ENCODE assay signal across 24 mouse cellular contexts in genomic region chr2:181277866-181278265, GRCm38 (mm10). TPM values are rescaled to one million over a fixed set of nuclear protein-coding genes. Genes with fewer than 3 reads are reported as not detected.
A peak's percentile ranks its signal among the peaks of the same experiment; 100 is the strongest.
DNase-seq lines count a peak whose midpoint lies in the region; ATAC-seq lines count a peak whose summit lies in the region.
"Had no signal": no experiment of that assay in that cellular context is flagged by ENCODE, and none has a peak within 500 bp of the region (broad histone marks: within the 10 kb centered on the region; RNA-seq: fewer than 3 reads in every experiment).

No protein-coding gene starts in this region.

- no peak overlapping the region for H3K27ac ChIP-seq in liver, embryonic 11.5 days (ENCODE audit: low read depth, low read length)
- no peak overlapping the region for H3K27ac ChIP-seq in liver, embryonic 15.5 days (replicated peaks)
- no peak overlapping the region for H3K27ac ChIP-seq in kidney, embryonic 15.5 days
- H3K27ac ChIP-seq: embryonic facial prominence, embryonic 12.5 days; gastrocnemius, adult 2 months; heart, embryonic 10.5 days; heart, embryonic 15.5 days; hindbrain, embryonic 15.5 days had no signal

- H3K9me3 ChIP-seq in liver, embryonic 11.5 days (ENCODE audit: control insufficient read depth, low read length), result no peaks in the 10 kb centered on the region
- no peaks in the 10 kb centered on the region for H3K9me3 ChIP-seq in liver, embryonic 15.5 days (replicated peaks)
- H3K9me3 ChIP-seq in kidney, embryonic 15.5 days (replicated peaks), result no peaks in the 10 kb centered on the region
- H3K9me3 ChIP-seq: embryonic facial prominence, embryonic 12.5 days; heart, embryonic 10.5 days; heart, embryonic 15.5 days; hindbrain, embryonic 15.5 days had no signal

- no peak overlapping the region for H3K4me2 ChIP-seq in liver, embryonic 11.5 days
- H3K4me2 ChIP-seq in liver, embryonic 15.5 days, result no peak overlapping the region
- H3K4me2 ChIP-seq in kidney, embryonic 15.5 days, result no peak overlapping the region
- H3K4me2 ChIP-seq: embryonic facial prominence, embryonic 12.5 days; heart, embryonic 15.5 days; hindbrain, embryonic 15.5 days had no signal

- no peak overlapping the region for H3K9ac ChIP-seq in liver, embryonic 11.5 days (ENCODE audit: low read depth, low read length)
- H3K9ac ChIP-seq in liver, embryonic 15.5 days, result no peak overlapping the region
- no peak overlapping the region for H3K9ac ChIP-seq in kidney, embryonic 15.5 days
- H3K9ac ChIP-seq: embryonic facial prominence, embryonic 12.5 days; heart, embryonic 15.5 days; hindbrain, embryonic 15.5 days had no signal

- H3K4me3 ChIP-seq in liver, embryonic 11.5 days (ENCODE audit: low read depth, low read length), result no peak overlapping the region
- H3K4me3 ChIP-seq in liver, embryonic 15.5 days (replicated peaks), result no peak overlapping the region
- no peak overlapping the region for H3K4me3 ChIP-seq in kidney, embryonic 15.5 days (replicated peaks)
- H3K4me3 ChIP-seq: embryonic facial prominence, embryonic 12.5 days; gastrocnemius, adult 2 months; heart, embryonic 10.5 days; heart, embryonic 15.5 days; hindbrain, embryonic 15.5 days had no signal

- H3K27me3 ChIP-seq in liver, embryonic 11.5 days (replicated peaks; ENCODE audit: control insufficient read depth, insufficient read depth, low read length), result no peaks in the 10 kb centered on the region
- H3K27me3 ChIP-seq in liver, embryonic 15.5 days, result no peaks in the 10 kb centered on the region
- no peaks in the 10 kb centered on the region for H3K27me3 ChIP-seq in kidney, embryonic 15.5 days
- H3K27me3 ChIP-seq: embryonic facial prominence, embryonic 12.5 days; heart, embryonic 15.5 days; hindbrain, embryonic 15.5 days had no signal

- no peaks in the 10 kb centered on the region for H3K4me1 ChIP-seq in liver, embryonic 11.5 days (replicated peaks; ENCODE audit: control insufficient read depth, insufficient read depth, low read length)
- peaks cover 13% of the 10 kb centered on the region for H3K4me1 ChIP-seq in liver, embryonic 15.5 days (replicated peaks)
- H3K4me1 ChIP-seq in kidney, embryonic 15.5 days, result no peaks in the 10 kb centered on the region
- H3K4me1 ChIP-seq: embryonic facial prominence, embryonic 12.5 days; heart, embryonic 10.5 days; heart, embryonic 15.5 days; hindbrain, embryonic 15.5 days had no signal

- WGBS in liver, embryonic 11.5 days, result 69% methylated on average over 3 of the region's 3 CpGs
- 59% methylated on average over 3 of the region's 3 CpGs for WGBS in liver, embryonic 15.5 days (ENCODE audit: insufficient replicate concordance)
- whole genome bisulfite sequencing in kidney, embryonic 15.5 days, result 74% methylated on average over 3 of the region's 3 CpGs

- peak; percentile 53 for ATAC-seq in liver, embryonic 11.5 days (replicated peaks; ENCODE audit: low FRiP score)
- ATAC-seq in liver, embryonic 15.5 days (ENCODE audit: insufficient read depth), result 0 out of 2 replicates have a peak, but pooled peaks have one; percentile 58
- ATAC-seq in kidney, embryonic 15.5 days (replicated peaks; ENCODE audit: low FRiP score), result no peak
- ATAC-seq in frontal cortex, adult (ENCODE audit: low TSS enrichment), result no peak
- ATAC-seq: forebrain, embryonic 16.5 days had no signal

- DNase-seq in lung, postnatal 36 days, result peak; percentile 8
- DNase-seq in lung, postnatal 25 days (ENCODE audit: low spot score), result no peak
- DNase-seq in liver, embryonic 11.5 days (ENCODE audit: low spot score), result no peak
- no peak for DNase-seq in right cerebral cortex, adult 2 months (ENCODE audit: low spot score in 2 of 2)
- DNase-seq: adrenal gland, postnatal 10 days; B cell, adult 2 months; cerebellum, adult 11 months; cerebellum, adult 8-10 months; cerebellum, postnatal 25 days; gastrocnemius, adult 2 months; gastrocnemius, postnatal 25 days; heart, adult 18-20 months; heart, postnatal 14 days had no signal

- peaks cover 9% of the 10 kb centered on the region for H3K36me3 ChIP-seq in liver, embryonic 11.5 days (ENCODE audit: control insufficient read depth, insufficient read depth, low read length)
- peaks cover 70% of the 10 kb centered on the region for H3K36me3 ChIP-seq in liver, embryonic 15.5 days (replicated peaks)
- peaks cover 72% of the 10 kb centered on the region for H3K36me3 ChIP-seq in kidney, embryonic 15.5 days

RNA-seq across cellular contexts. Expression of gene Gmeb2, which starts 10.0 kb away (rescaled TPM):
- 14.7 and 16.4 TPM in 2 replicates for polyA plus RNA-seq in liver, embryonic 11.5 days (2014; fragmentation: Nextera tagmentation; extraction: Ambion mirVana)
- polyA plus RNA-seq in liver, embryonic 15.5 days (2015; fragmentation: Nextera tagmentation; extraction: Ambion mirVana), result 9.6 and 10.8 TPM in 2 replicates
- polyA plus RNA-seq in kidney, embryonic 15.5 days (2015; fragmentation: Nextera tagmentation; extraction: Ambion mirVana), result 15.3 and 15.8 TPM in 2 replicates

RNA-seq across cellular contexts. Expression of gene Helz2, which starts 36.0 kb away (rescaled TPM):
- 2.4 and 2.6 TPM in 2 replicates for polyA plus RNA-seq in liver, embryonic 11.5 days (2014; fragmentation: Nextera tagmentation; extraction: Ambion mirVana)
- 2.3 and 2.6 TPM in 2 replicates for polyA plus RNA-seq in liver, embryonic 15.5 days (2015; fragmentation: Nextera tagmentation; extraction: Ambion mirVana)
- polyA plus RNA-seq in kidney, embryonic 15.5 days (2015; fragmentation: Nextera tagmentation; extraction: Ambion mirVana), result 1.3 and 1.6 TPM in 2 replicates

RNA-seq across cellular contexts. Expression of gene Stmn3, which starts 36.4 kb away (rescaled TPM):
- polyA plus RNA-seq in liver, embryonic 11.5 days (2014; fragmentation: Nextera tagmentation; extraction: Ambion mirVana), result 0.59 and 0.74 TPM in 2 replicates
- 0.30 and 0.39 TPM in 2 replicates for polyA plus RNA-seq in liver, embryonic 15.5 days (2015; fragmentation: Nextera tagmentation; extraction: Ambion mirVana)
- 5.1 and 17.3 TPM in 2 replicates for polyA plus RNA-seq in kidney, embryonic 15.5 days (2015; fragmentation: Nextera tagmentation; extraction: Ambion mirVana)

RNA-seq across cellular contexts. Expression of gene Rtel1, which starts 41.7 kb away (rescaled TPM):
- 58.8 and 66.4 TPM in 2 replicates for polyA plus RNA-seq in liver, embryonic 11.5 days (2014; fragmentation: Nextera tagmentation; extraction: Ambion mirVana)
- 22.9 and 24.7 TPM in 2 replicates for polyA plus RNA-seq in liver, embryonic 15.5 days (2015; fragmentation: Nextera tagmentation; extraction: Ambion mirVana)
- polyA plus RNA-seq in kidney, embryonic 15.5 days (2015; fragmentation: Nextera tagmentation; extraction: Ambion mirVana), result 41.8 and 44.7 TPM in 2 replicates

RNA-seq across cellular contexts. Expression of gene Fndc11, which starts 58.1 kb away (rescaled TPM):
- 0.34 TPM in 1 of 2 replicates, not detected in the other for polyA plus RNA-seq in liver, embryonic 11.5 days (2014; fragmentation: Nextera tagmentation; extraction: Ambion mirVana)
- polyA plus RNA-seq in liver, embryonic 15.5 days (2015; fragmentation: Nextera tagmentation; extraction: Ambion mirVana), result 0.17 and 0.26 TPM in 2 replicates
- 0.14 and 0.26 TPM in 2 replicates for polyA plus RNA-seq in kidney, embryonic 15.5 days (2015; fragmentation: Nextera tagmentation; extraction: Ambion mirVana)
- polyA plus RNA-seq: cortical plate, adult 2 months; forebrain, embryonic 11.5 days; forebrain, embryonic 16.5 days; heart, embryonic 10.5 days; hindbrain, embryonic 11.5 days had no signal

Comparison
In these comparisons a context has a peak if more than half of its experiments do, and no peak if none do; other contexts are left out.
1. ATAC-seq: peak in liver, embryonic 11.5 days (single experiment) and liver, embryonic 15.5 days (single experiment); none in kidney, embryonic 15.5 days (single experiment) and frontal cortex, adult (single experiment).